Mouse (Mus musculus) midbrain, postnatal 0 days (tissue): Measurements from ENCODE around the gene Tfeb. TPM values are rescaled to one million over a fixed set of nuclear protein-coding genes. Genes with fewer than 3 reads are reported as not detected.
A peak's percentile ranks its signal among the peaks of the same experiment; 100 is the strongest.

ENCODE experiments used
- ATAC-seq: fragments of 200-750 bp; cut with Nextera tagmentation; 2 replicates; pipeline ENCODE4 v1.8.0; 2017; ENCODE audit warnings: moderate number of reproducible peaks, mild to moderate bottlenecking, moderate TSS enrichment, moderate library complexity; ENCODE audit not compliant: low FRiP score
- DNase-seq: peaks from one replicate; pipeline ENCODE4 v3.0.0-alpha.2; 2015; ENCODE audit warnings: low spot score
- H3K27ac ChIP-seq: fragments of 300-500 bp; sonication (generic); 2 replicates; pipeline ENCODE4 v1.5.1; 2014; ENCODE audit warnings: low read depth, mild to moderate bottlenecking, low read length, mixed read lengths
- H3K27me3 ChIP-seq: fragments of 300-500 bp; sonication (generic); 2 replicates; pipeline ENCODE4 v1.6.1; 2014; ENCODE audit warnings: low read length, control low read depth, mixed read lengths; ENCODE audit not compliant: insufficient read depth
- H3K36me3 ChIP-seq: fragments of 300-500 bp; sonication (generic); 2 replicates; pipeline ENCODE4 v1.6.1; 2014; ENCODE audit warnings: low read length, control low read depth, mixed read lengths; ENCODE audit not compliant: insufficient read depth
- H3K4me1 ChIP-seq: fragments of 300-500 bp; sonication (generic); 2 replicates; pipeline ENCODE4 v1.6.1; 2014; ENCODE audit warnings: mild to moderate bottlenecking, control low read depth, antibody characterized with exemption, low read length, mixed read lengths; ENCODE audit not compliant: insufficient read depth
- H3K4me2 ChIP-seq: fragments of 300-500 bp; sonication (generic); 2 replicates; pipeline ENCODE4 v1.6.1; 2014; ENCODE audit warnings: low read depth, mild to moderate bottlenecking, low read length, mixed read lengths; ENCODE audit not compliant: poor library complexity, severe bottlenecking
- H3K4me3 ChIP-seq: fragments of 300-500 bp; sonication (generic); 2 replicates; pipeline ENCODE4 v1.5.1; 2014; ENCODE audit warnings: low read depth, mild to moderate bottlenecking, low read length, moderate library complexity
- H3K9ac ChIP-seq: fragments of 300-500 bp; sonication (generic); replicated peaks from 2 replicates; pipeline ENCODE4 v1.6.1; 2014; ENCODE audit warnings: mild to moderate bottlenecking, low read length, moderate library complexity, mixed read lengths; ENCODE audit not compliant: poor library complexity, severe bottlenecking
- H3K9me3 ChIP-seq: fragments of 300-500 bp; sonication (generic); 2 replicates; pipeline ENCODE4 v1.6.1; 2016; ENCODE audit warnings: low read length, control low read depth
- CTCF ChIP-seq: IDR thresholded peaks from 2 replicates; pipeline ENCODE4 v1.5.1; 2016; ENCODE audit warnings: antibody characterized with exemption, mild to moderate bottlenecking
- WGBS: fragments of 180-500 bp; shearing (Covaris S2); extraction: QIAGEN DNeasy Blood & Tissue Kit; methylation state at CpG from one replicate; pipeline ENCODE4 v1.1.7; 2014; 5-methylcytosine and 5-hydroxymethylcytosine counted together
- polyA plus RNA-seq: library from polyadenylated mRNA; unstranded; fragments of >200 nt; fragmentation: Nextera tagmentation; extraction: Ambion mirVana; gene quantifications from 2 replicates; pipeline ENCODE4 v1.2.1, GENCODE M21; 2015
- total RNA-seq: library from RNA; depleted of rRNA; stranded (reverse); fragments of >200 nt; gene quantifications from 2 replicates; pipeline ENCODE4 v1.2.3, GENCODE M21; 2014

Tfeb gene
- total and polyA plus RNA-seq, 2 experiments from 2014 or later: 4.0 to 9.6 TPM

DNA sequence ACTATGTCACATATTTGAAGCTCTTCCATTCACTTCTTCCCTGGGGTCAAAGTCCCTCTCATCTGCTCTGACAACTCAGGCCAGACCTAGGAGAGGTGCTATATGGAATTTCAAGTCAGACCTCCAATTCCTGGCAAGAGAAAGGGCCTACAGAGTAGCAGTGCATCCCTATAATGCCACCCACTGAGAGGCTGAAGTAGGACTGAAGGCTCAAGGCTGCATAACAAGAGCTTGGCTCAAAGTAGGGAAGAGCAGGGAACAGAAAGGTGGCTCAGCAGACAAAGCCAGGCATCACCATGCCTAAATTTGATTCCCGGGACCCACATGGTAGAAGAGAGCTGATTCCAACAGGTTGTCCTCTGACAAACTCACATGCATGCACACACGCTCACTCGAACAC, 45.2 kb upstream of the Tfeb start:
- no peak overlapping the region for H3K4me3 ChIP-seq
- no peaks in the 10 kb centered on the region for H3K27me3 ChIP-seq
- no peak overlapping the region for H3K4me2 ChIP-seq
- no peak overlapping the region for H3K9ac ChIP-seq
- H3K36me3 ChIP-seq: no peaks in the 10 kb centered on the region
- no peak for DNase-seq
- no peaks in the 10 kb centered on the region for H3K9me3 ChIP-seq
- ATAC-seq: no peak
- TF ChIP-seq CTCF: no peak
- WGBS: 90% methylated on average over 3 of the region's 3 CpGs
- no peak overlapping the region for H3K27ac ChIP-seq
- H3K4me1 ChIP-seq: peaks cover 5% of the 10 kb centered on the region; the same call in 1 of the 2 replicates

DNA sequence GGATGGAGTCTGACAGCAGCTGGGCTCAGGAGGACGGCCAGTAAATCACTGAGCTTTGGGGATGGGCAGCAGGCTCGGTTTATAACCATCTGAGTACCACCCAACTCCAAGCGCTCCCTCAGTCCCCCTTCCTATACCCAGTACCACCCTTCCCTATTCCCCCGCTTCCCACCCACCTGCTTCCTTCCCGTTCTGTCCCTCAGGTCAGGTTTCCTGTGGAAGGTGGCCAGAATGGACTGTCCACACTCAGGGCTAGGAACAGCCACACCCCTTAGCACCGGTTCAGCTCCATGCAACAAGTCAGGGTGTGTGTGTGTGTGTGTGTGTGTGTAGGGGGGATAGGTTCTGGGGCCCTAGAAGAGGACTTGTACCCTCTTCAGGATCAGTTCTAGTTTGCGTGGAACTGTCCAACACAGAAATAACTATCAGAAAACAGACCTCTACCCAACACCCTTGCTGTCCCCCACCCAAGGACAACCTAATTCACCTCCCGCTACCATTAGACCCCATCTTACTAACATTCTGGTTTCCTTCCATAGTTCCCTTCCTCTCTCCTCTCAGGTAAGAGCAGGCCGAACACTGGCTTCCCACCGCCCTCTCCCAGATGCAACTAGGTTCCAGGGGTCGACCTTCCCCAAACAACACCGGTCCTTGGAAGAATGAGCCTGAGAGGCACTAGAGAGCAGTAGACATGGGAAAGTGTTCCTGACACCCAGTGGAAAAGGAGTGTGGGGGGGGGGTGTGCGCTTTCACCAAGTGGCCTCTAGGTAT, 43.0 kb upstream of the Tfeb start:
- TF ChIP-seq CTCF: no peak
- H3K4me3 ChIP-seq: peak overlapping the region; percentile 79
- H3K36me3 ChIP-seq: peaks cover 7% of the 10 kb centered on the region; the same call in 1 of the 2 replicates
- peak overlapping the region; percentile 85 for H3K27ac ChIP-seq
- peak overlapping the region; percentile 84 for H3K9ac ChIP-seq
- WGBS: 34% methylated on average over 13 of the region's 13 CpGs
- H3K9me3 ChIP-seq: no peaks in the 10 kb centered on the region
- H3K27me3 ChIP-seq: no peaks in the 10 kb centered on the region
- ATAC-seq (peak; percentile 7; the same call in 1 of the 2 replicates), DNase-seq (no peak)
- H3K4me2 ChIP-seq: peak overlapping the region; percentile 73
- H3K4me1 ChIP-seq: no peaks in the 10 kb centered on the region; the same call in 1 of the 2 replicates

DNA sequence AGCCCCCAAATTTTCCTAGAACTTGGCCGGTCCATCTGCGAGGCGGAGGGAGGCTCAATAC, 42.6 kb upstream of the Tfeb start, which contains the start of gene Gm21981:
Gm21981 (minus strand) TSS at position 14 of the 61 bp plus-strand sequence.
- Histone ChIP-seq H3K9ac (peak within 1 kb of the TSS; percentile 84), H3K27ac (peak within 1 kb of the TSS; percentile 85), H3K9me3 (no peaks in the 10 kb centered on the region), H3K4me1 (no peaks in the 10 kb centered on the region; the same call in 1 of the 2 replicates), H3K4me2 (peak within 1 kb of the TSS; percentile 73), H3K36me3 (peaks cover 8% of the 10 kb centered on the region; the same call in 1 of the 2 replicates), H3K4me3 (peak within 1 kb of the TSS; percentile 79), H3K27me3 (no peaks in the 10 kb centered on the region)
- ATAC-seq (no peak), DNase-seq (no peak)
- WGBS: 0% methylated on average over 3 of the region's 3 CpGs
- TF ChIP-seq CTCF: peak; percentile 42; the same call in 1 of the 2 replicates

DNA sequence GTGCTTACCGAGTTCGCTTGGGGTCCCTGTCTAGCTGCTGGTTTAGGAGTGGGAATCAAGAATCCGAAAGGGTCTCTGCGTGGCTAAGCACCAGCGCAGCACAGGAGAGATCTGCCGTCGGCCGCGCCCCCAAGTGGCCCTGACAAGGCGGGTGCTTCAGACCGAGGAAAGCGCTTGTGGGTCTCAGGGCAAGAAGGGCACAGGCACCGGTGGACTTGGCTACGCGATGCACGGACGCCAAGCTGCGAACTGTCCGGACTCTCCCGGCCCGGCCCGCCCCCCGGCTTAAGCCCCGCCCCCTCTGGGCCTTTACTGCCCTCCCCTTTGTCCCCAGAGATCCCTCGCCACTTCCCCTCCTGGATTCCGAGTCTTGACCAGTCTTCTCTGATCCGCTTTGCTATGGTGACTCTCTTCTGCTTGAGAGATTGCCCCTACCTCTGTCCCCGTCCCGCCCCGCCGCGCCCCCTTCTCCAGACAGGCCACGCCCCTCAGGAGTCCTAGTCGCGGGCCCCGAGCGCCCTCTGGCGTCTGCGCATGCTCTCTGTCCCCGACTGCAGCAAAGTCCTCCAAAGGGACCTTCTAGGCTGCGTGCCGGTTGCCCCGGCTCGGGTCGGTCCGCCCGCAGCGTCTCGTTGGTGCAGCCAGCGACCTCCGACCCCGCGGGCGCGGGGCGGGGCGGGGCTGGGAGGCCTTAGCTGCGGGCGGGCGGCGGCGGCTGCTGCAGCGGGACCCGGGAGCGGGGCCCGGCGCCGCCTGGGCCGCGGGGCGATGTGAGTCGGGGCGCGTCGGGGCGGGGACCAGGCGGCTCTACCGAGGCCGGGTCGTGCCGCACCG, 42.1 kb upstream of the Tfeb start, which contains the start of gene Prickle4:
Prickle4 (minus strand) TSS at position 234 of the 834 bp plus-strand sequence.
- H3K9me3 ChIP-seq: no peaks in the 10 kb centered on the region
- peak; percentile 83 for TF ChIP-seq CTCF
- peaks cover 11% of the 10 kb centered on the region; the same call in 1 of the 2 replicates for H3K36me3 ChIP-seq
- H3K27ac ChIP-seq: peak within 1 kb of the TSS; percentile 85
- WGBS: under 1% methylated on average over 53 of the region's 82 CpGs
- H3K4me3 ChIP-seq: peak within 1 kb of the TSS; percentile 79
- ATAC-seq: peak; percentile 94
- peak within 1 kb of the TSS; percentile 84 for H3K9ac ChIP-seq
- peak within 1 kb of the TSS; percentile 73 for H3K4me2 ChIP-seq
- H3K27me3 ChIP-seq: no peaks in the 10 kb centered on the region
- peak; percentile 98 for DNase-seq
- H3K4me1 ChIP-seq: no peaks in the 10 kb centered on the region; the same call in 1 of the 2 replicates

DNA sequence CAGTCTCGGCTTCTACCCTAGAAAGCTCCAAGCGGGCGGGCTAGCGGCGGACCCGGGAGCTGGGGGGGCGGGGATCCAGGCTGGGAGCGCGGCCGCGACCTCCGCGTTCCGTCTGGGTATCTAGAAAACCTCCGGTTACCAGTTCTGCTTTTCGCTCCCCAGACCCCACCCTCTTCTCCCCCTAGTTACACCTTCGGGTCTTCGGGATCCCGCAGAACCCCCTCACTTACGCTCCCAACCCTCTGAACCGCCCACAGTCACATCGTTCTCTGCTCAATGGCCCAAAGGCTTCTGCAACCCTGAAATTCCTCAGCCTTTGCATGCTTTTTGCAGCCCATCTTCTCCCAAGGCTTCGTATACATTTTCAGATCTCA, 41.5 kb upstream of the Tfeb start:
- Histone ChIP-seq H3K4me3 (peak overlapping the region; percentile 79), H3K27me3 (no peaks in the 10 kb centered on the region), H3K27ac (peak overlapping the region; percentile 85), H3K9ac (peak overlapping the region; percentile 84), H3K4me2 (peak overlapping the region; percentile 73), H3K4me1 (no peaks in the 10 kb centered on the region; the same call in 1 of the 2 replicates), H3K36me3 (peaks cover 17% of the 10 kb centered on the region; the same call in 1 of the 2 replicates), H3K9me3 (no peaks in the 10 kb centered on the region)
- WGBS: under 1% methylated on average over 16 of the region's 23 CpGs
- ATAC-seq (peak; percentile 11; the same call in 1 of the 2 replicates), DNase-seq (peak; percentile 24)
- no peak; the same call in 1 of the 2 replicates for TF ChIP-seq CTCF

DNA sequence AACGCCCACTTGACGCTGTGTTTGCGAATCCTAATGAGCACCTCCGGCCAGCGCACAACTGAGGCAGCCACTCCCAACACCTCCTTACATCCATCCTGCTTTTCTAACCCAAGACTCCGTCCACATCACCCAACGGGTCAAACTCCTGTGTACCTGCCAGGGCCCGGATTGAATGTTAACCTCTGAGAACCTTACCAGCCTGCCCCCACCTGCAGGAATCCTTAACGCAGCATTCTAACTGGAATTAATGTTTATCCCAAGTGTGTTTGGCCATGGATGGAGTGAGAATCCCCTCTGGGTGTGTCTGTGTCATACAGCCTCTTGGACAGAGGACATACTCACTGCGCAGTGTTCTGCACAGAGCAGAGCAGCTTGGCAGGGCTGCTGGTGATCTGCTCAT, 38.7 kb upstream of the Tfeb start:
- no peaks in the 10 kb centered on the region for H3K27me3 ChIP-seq
- WGBS: 94% methylated on average over 10 of the region's 10 CpGs
- DNase-seq (no peak), ATAC-seq (no peak)
- no peak for TF ChIP-seq CTCF
- H3K4me1 ChIP-seq: peaks cover 8% of the 10 kb centered on the region; the same call in 1 of the 2 replicates
- H3K4me3 ChIP-seq: no peak overlapping the region
- H3K9ac ChIP-seq: no peak overlapping the region
- no peak overlapping the region for H3K4me2 ChIP-seq
- H3K36me3 ChIP-seq: peaks cover 39% of the 10 kb centered on the region
- H3K9me3 ChIP-seq: no peaks in the 10 kb centered on the region
- H3K27ac ChIP-seq: no peak overlapping the region
